Mouse (Mus musculus) small intestine, adult 2 months (tissue): ENCODE results near the gene Cep95.

ENCODE experiments used
- CTCF ChIP-seq: fragments of 200-500 bp; IDR thresholded peaks from 2 replicates; pipeline ENCODE4 v1.5.1; 2012; ENCODE audit warnings: low read depth, mild to moderate bottlenecking, control low read depth, inconsistent platforms, low read length, moderate library complexity, mixed read lengths; ENCODE audit not compliant: insufficient replicate concordance, insufficient read length; ENCODE audit errors: extremely low read depth
- POLR2A ChIP-seq: fragments of 200-500 bp; IDR thresholded peaks from 2 replicates; pipeline ENCODE4 v1.6.1; 2012; ENCODE audit warnings: low read depth, mild to moderate bottlenecking, control low read depth, inconsistent platforms, low read length, moderate library complexity

DNA sequence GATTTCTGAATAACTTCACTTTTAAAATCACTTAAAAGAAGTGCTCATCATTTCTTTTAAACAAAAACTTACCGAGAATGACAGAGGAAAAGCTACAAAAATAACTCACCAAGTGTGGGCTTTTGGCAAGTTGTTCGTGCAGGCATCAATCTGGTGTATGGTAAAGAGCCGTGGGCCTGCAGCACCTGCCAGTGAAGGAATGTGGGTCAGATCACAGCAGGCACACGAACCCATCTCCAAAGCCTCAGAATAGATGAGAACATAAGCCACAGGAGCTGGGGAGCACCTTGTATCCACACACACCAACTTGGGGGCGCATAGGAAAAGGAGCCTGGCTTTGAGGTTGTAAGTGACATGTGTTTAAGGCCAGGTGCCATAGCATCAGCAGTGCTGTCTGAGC lies 33.9 kb downstream of the Cep95 start:
- TF ChIP-seq CTCF: no peak
- TF ChIP-seq POLR2A: no peak
